ENCODE assay signal across 7 mouse cellular contexts in the genomic region with DNA sequence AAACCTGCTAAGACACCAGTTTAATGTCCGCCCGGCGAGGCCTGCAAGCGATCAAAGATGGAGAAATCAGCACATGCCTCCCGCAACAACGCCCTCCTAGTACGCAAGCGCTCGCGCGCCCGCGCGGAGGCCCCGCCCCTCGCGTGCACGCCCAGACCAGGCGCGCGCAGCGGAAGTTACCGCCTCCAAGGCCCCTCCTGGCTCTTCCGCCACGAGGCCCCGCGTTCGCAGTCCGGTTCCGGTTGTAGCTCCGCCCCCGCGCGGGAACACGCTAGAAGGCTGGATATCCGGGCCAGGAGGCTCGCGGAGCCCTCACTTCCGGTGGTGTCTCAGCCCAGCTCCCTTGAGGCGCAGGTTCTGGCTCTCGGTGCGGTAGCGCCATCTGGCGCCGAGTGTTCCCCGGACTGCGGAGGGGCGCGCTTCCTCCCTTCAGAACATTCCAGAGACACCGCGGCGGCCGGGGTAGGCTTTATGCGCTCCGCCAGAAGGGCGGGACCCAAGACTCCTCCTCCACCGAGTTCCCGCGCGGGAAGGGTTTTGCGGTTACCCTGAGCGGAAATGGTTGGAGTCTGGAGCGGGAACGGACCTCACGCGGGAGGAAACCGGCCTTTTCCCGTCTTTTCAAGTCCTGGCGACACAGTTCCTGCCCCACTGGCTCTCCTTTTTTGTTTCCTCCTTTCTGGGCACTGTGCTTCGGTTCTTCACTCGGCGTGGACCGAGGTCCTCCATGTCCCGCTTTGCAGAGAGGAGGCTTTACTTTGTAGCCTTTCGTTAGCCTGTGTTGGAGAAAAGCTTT. TPM values are rescaled to one million over a fixed set of nuclear protein-coding genes. Genes with fewer than 3 reads are reported as not detected.
DNase-seq lines count a peak whose midpoint lies in the region; ATAC-seq lines count a peak whose summit lies in the region.

No protein-coding gene starts in this region.

- H3K4me1 ChIP-seq in embryonic facial prominence, embryonic 11.5 days (ENCODE audit: control insufficient read depth, insufficient read depth, low read length) = no peaks in the 10 kb centered on the region
- H3K4me1 ChIP-seq in limb, embryonic 11.5 days (ENCODE audit: control insufficient read depth, insufficient read depth, low read length) = no peaks in the 10 kb centered on the region
- peaks cover 10% of the 10 kb centered on the region for H3K4me1 ChIP-seq in midbrain, embryonic 14.5 days (ENCODE audit: control insufficient read depth, insufficient read depth, low read length)

- ATAC-seq in embryonic facial prominence, embryonic 11.5 days (replicated peaks; ENCODE audit: insufficient number of reproducible peaks, low FRiP score, low TSS enrichment, low read depth) = peak; percentile 99
- ATAC-seq in limb, embryonic 11.5 days (ENCODE audit: insufficient number of reproducible peaks, low FRiP score, low TSS enrichment, low read depth) = peak; percentile 97
- peak; percentile 99 for ATAC-seq in midbrain, embryonic 14.5 days (ENCODE audit: low FRiP score, low TSS enrichment)

- under 1% methylated on average over 75 of the region's 75 CpGs for WGBS in embryonic facial prominence, embryonic 11.5 days
- WGBS in limb, embryonic 11.5 days = under 1% methylated on average over 74 of the region's 75 CpGs
- under 1% methylated on average over 75 of the region's 75 CpGs for WGBS in midbrain, embryonic 14.5 days

- H3K27ac ChIP-seq in embryonic facial prominence, embryonic 11.5 days (replicated peaks; ENCODE audit: low read depth, low read length) = peak overlapping the region; percentile 75
- peak overlapping the region; percentile 96 for H3K27ac ChIP-seq in limb, embryonic 11.5 days (replicated peaks; ENCODE audit: low read depth, low read length)
- peak overlapping the region; percentile 95 for H3K27ac ChIP-seq in midbrain, embryonic 14.5 days (replicated peaks; ENCODE audit: low read depth, low read length)

- DNase-seq in adrenal gland, postnatal 14 days = peak; percentile 100
- peak; percentile 99 for DNase-seq in embryonic facial prominence, embryonic 11.5 days (ENCODE audit: low spot score)
- DNase-seq in heart, adult 11 months = peak; percentile 100
- DNase-seq in kidney, adult 18-20 months = peak; percentile 100
- DNase-seq in limb, embryonic 11.5 days (ENCODE audit: low spot score) = peak; percentile 100
- peak; percentile 100 for DNase-seq in midbrain, embryonic 14.5 days
- peak; percentile 99 for DNase-seq in spleen, adult 18-20 months

- peak overlapping the region; percentile 40 for H3K4me3 ChIP-seq in embryonic facial prominence, embryonic 11.5 days (ENCODE audit: low read depth, low read length)
- H3K4me3 ChIP-seq in limb, embryonic 11.5 days (ENCODE audit: low read depth, low read length) = peak overlapping the region; percentile 40
- H3K4me3 ChIP-seq in midbrain, embryonic 14.5 days (replicated peaks; ENCODE audit: low read depth, low read length) = peak overlapping the region; percentile 56

- no peaks in the 10 kb centered on the region for H3K9me3 ChIP-seq in embryonic facial prominence, embryonic 11.5 days (replicated peaks; ENCODE audit: control insufficient read depth, low read length)
- H3K9me3 ChIP-seq in limb, embryonic 11.5 days (ENCODE audit: control insufficient read depth, low read length) = no peaks in the 10 kb centered on the region
- H3K9me3 ChIP-seq in midbrain, embryonic 14.5 days (ENCODE audit: control insufficient read depth, low read length) = no peaks in the 10 kb centered on the region

- H3K27me3 ChIP-seq in embryonic facial prominence, embryonic 11.5 days (ENCODE audit: control insufficient read depth, insufficient read depth, low read length) = no peaks in the 10 kb centered on the region
- H3K27me3 ChIP-seq in limb, embryonic 11.5 days (ENCODE audit: control insufficient read depth, insufficient read depth, low read length) = no peaks in the 10 kb centered on the region
- no peaks in the 10 kb centered on the region for H3K27me3 ChIP-seq in midbrain, embryonic 14.5 days (ENCODE audit: control insufficient read depth, insufficient read depth, low read length)

- H3K36me3 ChIP-seq in embryonic facial prominence, embryonic 11.5 days (replicated peaks; ENCODE audit: control insufficient read depth, insufficient read depth, low read depth, low read length) = no peaks in the 10 kb centered on the region
- no peaks in the 10 kb centered on the region for H3K36me3 ChIP-seq in limb, embryonic 11.5 days (ENCODE audit: control insufficient read depth, insufficient read depth, low read length)
- no peaks in the 10 kb centered on the region for H3K36me3 ChIP-seq in midbrain, embryonic 14.5 days (ENCODE audit: control insufficient read depth, insufficient read depth, low read length)

- peak overlapping the region; percentile 45 for H3K4me2 ChIP-seq in embryonic facial prominence, embryonic 11.5 days (ENCODE audit: low read depth, low read length)
- peak overlapping the region; percentile 62 for H3K4me2 ChIP-seq in limb, embryonic 11.5 days (ENCODE audit: low read depth, severe bottlenecking)
- H3K4me2 ChIP-seq in midbrain, embryonic 14.5 days (ENCODE audit: low read length) = peak overlapping the region; percentile 69

- peak overlapping the region; percentile 69 for H3K9ac ChIP-seq in embryonic facial prominence, embryonic 11.5 days (replicated peaks; ENCODE audit: low read length)
- H3K9ac ChIP-seq in limb, embryonic 11.5 days (ENCODE audit: low read length) = peak overlapping the region; percentile 82
- peak overlapping the region; percentile 74 for H3K9ac ChIP-seq in midbrain, embryonic 14.5 days (replicated peaks; ENCODE audit: low read length)

RNA-seq across cellular contexts. Expression of a gene that starts 59.4 kb away (rescaled TPM):
- 1.2 TPM in 1 of 2 replicates, not detected in the other for total RNA-seq in adrenal gland, postnatal 14 days (2021)
- polyA plus RNA-seq in embryonic facial prominence, embryonic 11.5 days (2014; fragmentation: Nextera tagmentation; extraction: Ambion mirVana) = not detected in 2 replicates
- polyA plus RNA-seq in limb, embryonic 11.5 days (2014; fragmentation: Nextera tagmentation; extraction: Ambion mirVana) = not detected in 2 replicates
- polyA plus RNA-seq in midbrain, embryonic 14.5 days (2014; fragmentation: Nextera tagmentation; extraction: Ambion mirVana) = not detected in 2 replicates

Comparison
In these comparisons a context has a peak if more than half of its experiments do, and no peak if none do; other contexts are left out.
1. Peak in every context shown above with its lines: DNase-seq, ATAC-seq, H3K4me3 ChIP-seq and H3K27ac ChIP-seq.